Mouse (Mus musculus) stomach, embryonic 16.5 days (tissue): Measurements from ENCODE around the gene Anks6. TPM values are rescaled to one million over a fixed set of nuclear protein-coding genes. Genes with fewer than 3 reads are reported as not detected.
"Not testable (repeated sequence)": the region's sequence is repeated elsewhere in the genome, so short reads cannot be mapped to it uniquely, and the experiment has no call there.

Experiments used
- ATAC-seq: fragments of 200-750 bp; cut with Nextera tagmentation; 2 replicates; pipeline ENCODE4 v1.8.0; 2017; ENCODE audit warnings: moderate number of reproducible peaks, moderate TSS enrichment; ENCODE audit not compliant: insufficient read depth, low FRiP score
- H3K27ac ChIP-seq: fragments of 300-500 bp; sonication (generic); 2 replicates; pipeline ENCODE4 v1.5.1; 2014; ENCODE audit warnings: low read length
- H3K27me3 ChIP-seq: fragments of 300-500 bp; sonication (generic); 2 replicates; pipeline ENCODE4 v1.6.1; 2014; ENCODE audit warnings: low read length, control low read depth, mixed read lengths; ENCODE audit not compliant: control insufficient read depth, insufficient read depth
- H3K36me3 ChIP-seq: fragments of 300-500 bp; sonication (generic); 2 replicates; pipeline ENCODE4 v1.6.1; 2014; ENCODE audit warnings: low read length; ENCODE audit not compliant: control insufficient read depth, insufficient read depth
- H3K4me1 ChIP-seq: fragments of 300-500 bp; sonication (generic); 2 replicates; pipeline ENCODE4 v1.6.1; 2014; ENCODE audit warnings: low read length, control low read depth, mixed read lengths; ENCODE audit not compliant: control insufficient read depth, insufficient read depth
- H3K4me2 ChIP-seq: fragments of 300-500 bp; sonication (generic); 2 replicates; pipeline ENCODE4 v1.6.1; 2014; ENCODE audit warnings: low read depth, low read length, mixed read lengths
- H3K4me3 ChIP-seq: fragments of 300-500 bp; sonication (generic); replicated peaks from 2 replicates; pipeline ENCODE4 v1.5.1; 2014; ENCODE audit warnings: mild to moderate bottlenecking, low read length
- H3K9ac ChIP-seq: fragments of 300-500 bp; sonication (generic); 2 replicates; pipeline ENCODE4 v1.6.1; 2014; ENCODE audit warnings: low read length
- H3K9me3 ChIP-seq: fragments of 300-500 bp; sonication (generic); replicated peaks from 2 replicates; pipeline ENCODE4 v1.6.1; 2016; ENCODE audit warnings: low read length, control low read depth; ENCODE audit not compliant: control insufficient read depth
- WGBS: fragments of 180-500 bp; shearing (Covaris S2); extraction: QIAGEN DNeasy Blood & Tissue Kit; methylation state at CpG from one replicate; pipeline ENCODE4 v1.1.7; 2014; 5-methylcytosine and 5-hydroxymethylcytosine counted together
- polyA plus RNA-seq: library from polyadenylated mRNA; unstranded; fragments of >200 nt; fragmentation: Nextera tagmentation; extraction: Ambion mirVana; gene quantifications from 2 replicates; pipeline ENCODE4 v1.2.1, GENCODE M21; 2015

Anks6 gene
- polyA plus RNA-seq, 1 experiment from 2014 or later, result 3.9 TPM

- Histone ChIP-seq H3K36me3 (no peaks in the 10 kb centered on the region), H3K4me2 (no peak overlapping the region), H3K27me3 (no peaks in the 10 kb centered on the region), H3K4me3 (no peak overlapping the region), H3K4me1 (peaks cover 2% of the 10 kb centered on the region), H3K27ac (no peak overlapping the region), H3K9ac (no peak overlapping the region), H3K9me3 (no peaks in the 10 kb centered on the region)
- 93% methylated on average over 4 of the region's 4 CpGs for WGBS
- no peak for ATAC-seq
These were observed 23.4 kb upstream of the Anks6 start for GRCm38 (mm10) chr4:47080647-47081010.

GRCm38 (mm10) chr4:47079997-47080646 is 22.9 kb upstream of the Anks6 start:
- WGBS, result 87% methylated on average over 17 of the region's 17 CpGs
- ATAC-seq, result no peak
- no peak overlapping the region for H3K4me2 ChIP-seq

GRCm38 (mm10) chr4:47075054-47075453 is 17.8 kb upstream of the Anks6 start:
- ATAC-seq, result peak; percentile 93
- no peaks in the 10 kb centered on the region for H3K9me3 ChIP-seq
- peak overlapping the region; percentile 82 for H3K27ac ChIP-seq

More at GRCm38 (mm10) chr4:47079997-47080646, 22.9 kb upstream of the Anks6 start:
- H3K27me3 ChIP-seq, result no peaks in the 10 kb centered on the region
- H3K9me3 ChIP-seq, result no peaks in the 10 kb centered on the region
- no peaks in the 10 kb centered on the region for H3K36me3 ChIP-seq
- H3K4me1 ChIP-seq, result peaks cover 5% of the 10 kb centered on the region
- H3K9ac ChIP-seq, result no peak overlapping the region
- H3K4me3 ChIP-seq, result no peak overlapping the region
- H3K27ac ChIP-seq, result no peak overlapping the region

GRCm38 (mm10) chr4:47060900-47061299 is 3.7 kb upstream of the Anks6 start:
- Histone ChIP-seq H3K4me3 (no peak overlapping the region), H3K9me3 (no peaks in the 10 kb centered on the region), H3K27me3 (no peaks in the 10 kb centered on the region), H3K4me1 (peaks cover 8% of the 10 kb centered on the region; the same call in 1 of the 2 replicates), H3K27ac (no peak overlapping the region), H3K4me2 (no peak overlapping the region), H3K36me3 (no peaks in the 10 kb centered on the region), H3K9ac (no peak overlapping the region)
- WGBS, result 0% methylated on average over 1 of the region's 1 CpGs
- no peak for ATAC-seq

More at GRCm38 (mm10) chr4:47075054-47075453, 17.8 kb upstream of the Anks6 start:
- WGBS, result 24% methylated on average over 2 of the region's 2 CpGs
- no peak overlapping the region for H3K4me2 ChIP-seq
- no peaks in the 10 kb centered on the region for H3K27me3 ChIP-seq
- H3K4me3 ChIP-seq, result no peak overlapping the region
- H3K9ac ChIP-seq, result no peak overlapping the region
- no peaks in the 10 kb centered on the region for H3K36me3 ChIP-seq
- H3K4me1 ChIP-seq, result peaks cover 5% of the 10 kb centered on the region

GRCm38 (mm10) chr4:47057510-47058325 is 491 bp upstream of the Anks6 start:
- 0 out of 2 replicates have a peak, but pooled peaks have one; percentile 3 for ATAC-seq
- H3K9ac ChIP-seq, result peak overlapping the region; percentile 89
- H3K4me3 ChIP-seq, result peak overlapping the region; percentile 78
- no peaks in the 10 kb centered on the region for H3K9me3 ChIP-seq
- peak overlapping the region; percentile 69 for H3K4me2 ChIP-seq
- no peaks in the 10 kb centered on the region for H3K27me3 ChIP-seq
- no peaks in the 10 kb centered on the region for H3K36me3 ChIP-seq
- H3K27ac ChIP-seq, result 0 out of 2 replicates have a peak overlapping the region, but pooled peaks have one; percentile 47
- peaks cover 8% of the 10 kb centered on the region; the same call in 1 of the 2 replicates for H3K4me1 ChIP-seq
- 27% methylated on average over 25 of the region's 25 CpGs for WGBS

GRCm38 (mm10) chr4:47055570-47056080 is 1.6 kb downstream of the Anks6 start:
- Histone ChIP-seq H3K4me2 (no peak overlapping the region), H3K4me1 (peaks cover 18% of the 10 kb centered on the region), H3K27ac (no peak overlapping the region), H3K4me3 (no peak overlapping the region), H3K9ac (no peak overlapping the region), H3K36me3 (no peaks in the 10 kb centered on the region), H3K9me3 (no peaks in the 10 kb centered on the region), H3K27me3 (no peaks in the 10 kb centered on the region)
- no peak for ATAC-seq
- 93% methylated on average over 6 of the region's 6 CpGs for WGBS

GRCm38 (mm10) chr4:47055170-47055569 is 2.1 kb downstream of the Anks6 start:
- WGBS, result 97% methylated on average over 8 of the region's 9 CpGs
- not testable (repeated sequence) for H3K4me2 ChIP-seq, ATAC-seq, H3K27ac ChIP-seq, H3K9me3 ChIP-seq, H3K36me3 ChIP-seq, H3K9ac ChIP-seq, H3K27me3 ChIP-seq, H3K4me3 ChIP-seq
- H3K4me1 ChIP-seq, result peaks cover 18% of the 10 kb centered on the region

GRCm38 (mm10) chr4:47051905-47052304 is 5.3 kb downstream of the Anks6 start:
- no peak overlapping the region for H3K4me3 ChIP-seq
- no peak overlapping the region for H3K4me2 ChIP-seq
- no peak overlapping the region for H3K9ac ChIP-seq
- 53% methylated on average over 9 of the region's 9 CpGs for WGBS
- ATAC-seq, result no peak
- no peaks in the 10 kb centered on the region for H3K36me3 ChIP-seq
- peaks cover 14% of the 10 kb centered on the region for H3K4me1 ChIP-seq
- no peak overlapping the region for H3K27ac ChIP-seq
- no peaks in the 10 kb centered on the region for H3K9me3 ChIP-seq
- no peaks in the 10 kb centered on the region for H3K27me3 ChIP-seq
